Mouse (Mus musculus) CD4-positive, CD25-positive, alpha-beta regulatory T cell, adult 4 months (primary cell): ENCODE data around the gene Snx30. TPM values are rescaled to one million over a fixed set of nuclear protein-coding genes. Genes with fewer than 3 reads are reported as not detected.

Experiments used
- ATAC-seq: one replicate; pipeline ENCODE4 v1.8.0; 2017
- polyA plus RNA-seq, 2 experiments: library from polyadenylated mRNA; unstranded; fragments of 100-300 nt; shearing (Covaris generic); gene quantifications; one replicate each; pipeline ENCODE4 v1.2.1; 2017

Gene Snx30
- polyA plus RNA-seq, 2 experiments from 2014 or later, result 2.2 to 2.6 TPM

DNA sequence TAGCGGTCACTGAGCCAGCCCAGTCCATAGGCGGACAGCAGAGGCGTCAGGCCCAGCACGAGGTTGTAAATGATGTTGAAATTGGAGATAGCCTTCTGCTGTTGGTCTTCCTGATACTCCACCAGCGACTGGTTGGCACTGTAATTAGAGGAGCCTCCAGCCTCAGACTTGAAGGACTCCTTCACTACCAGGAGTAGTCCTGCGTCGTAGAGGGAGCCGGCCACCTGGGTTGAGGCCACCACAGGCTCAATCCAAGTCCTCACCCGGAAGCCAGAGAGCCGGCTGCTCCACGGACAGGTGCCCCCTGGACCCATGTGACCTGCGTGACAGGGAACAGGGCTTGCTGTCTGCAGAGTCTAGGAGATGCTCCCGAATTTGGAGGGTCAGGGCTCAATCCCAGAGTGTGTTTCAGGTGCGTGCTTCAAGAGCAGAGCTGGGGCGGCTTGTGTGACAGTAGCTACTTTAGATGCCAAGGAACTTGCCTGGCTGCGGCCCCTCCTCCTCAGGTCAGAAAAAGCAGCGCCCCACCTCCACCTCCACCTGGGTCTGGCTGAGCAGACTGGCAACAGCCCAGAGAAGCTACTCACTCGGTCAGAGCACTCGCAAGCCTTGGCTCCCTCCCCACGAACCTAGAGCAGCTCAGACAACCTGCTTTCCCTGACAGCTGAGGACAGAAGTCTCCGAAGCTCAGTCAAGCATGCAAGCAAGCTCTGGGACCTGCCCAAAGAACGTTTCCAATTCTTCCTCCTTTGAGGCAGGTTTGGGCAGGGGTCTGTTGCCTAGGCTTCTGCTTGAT is 109.2 kb downstream of the Snx30 start, which contains the start of gene Slc46a2:
Gene Slc46a2 (minus strand): TSS at position 449 of the 796 bp plus-strand sequence.
- no peak for ATAC-seq

- no peak for ATAC-seq
Measured at GRCm38 (mm10) chr4:59917966-59918365, 112.3 kb downstream of the Snx30 start.

GRCm38 (mm10) chr4:59925082-59925481 is 119.4 kb downstream of the Snx30 start:
- ATAC-seq, result no peak

GRCm38 (mm10) chr4:59927666-59928065 is 122.0 kb downstream of the Snx30 start:
- no peak for ATAC-seq

GRCm38 (mm10) chr4:59928347-59928746 is 122.7 kb downstream of the Snx30 start:
- ATAC-seq, result peak; percentile 76

GRCm38 (mm10) chr4:59932505-59933281 is 127.1 kb downstream of the Snx30 start:
- peak; percentile 76 for ATAC-seq

GRCm38 (mm10) chr4:59937543-59937942 is 131.9 kb downstream of the Snx30 start:
- ATAC-seq, result no peak

Other genes with a start within 250 kb of the Snx30 start
- gene Hsdl2, start 224.3 kb upstream of the Snx30 start, polyA plus RNA-seq, result 10 to 100 TPM; 35.2 to 42.3 TPM
- gene E130308A19Rik, start 179.6 kb upstream of the Snx30 start, polyA plus RNA-seq, result 10 to 100 TPM; 12.6 to 18.7 TPM
- 10 to 100 TPM; 49.6 to 49.7 TPM for gene Inip, start 4.3 kb upstream of the Snx30 start, polyA plus RNA-seq
- under 1 TPM in 1 of 2 experiments, not detected in 1; 0.20 TPM for gene Slc46a2, start 109.2 kb downstream of the Snx30 start, polyA plus RNA-seq
- gene Mup4, start 154.9 kb downstream of the Snx30 start, polyA plus RNA-seq, result not detected
- not detected for gene Mup6, start 158.5 kb downstream of the Snx30 start, polyA plus RNA-seq